Mouse (Mus musculus) T-cell, adult 2 months (primary cell): ENCODE measurements around the gene Fam50b.

ENCODE experiments used
- DNase-seq: peaks from one replicate; pipeline ENCODE4 v3.0.0; 2022; ENCODE audit warnings: low spot score

The Fam50b gene

DNA sequence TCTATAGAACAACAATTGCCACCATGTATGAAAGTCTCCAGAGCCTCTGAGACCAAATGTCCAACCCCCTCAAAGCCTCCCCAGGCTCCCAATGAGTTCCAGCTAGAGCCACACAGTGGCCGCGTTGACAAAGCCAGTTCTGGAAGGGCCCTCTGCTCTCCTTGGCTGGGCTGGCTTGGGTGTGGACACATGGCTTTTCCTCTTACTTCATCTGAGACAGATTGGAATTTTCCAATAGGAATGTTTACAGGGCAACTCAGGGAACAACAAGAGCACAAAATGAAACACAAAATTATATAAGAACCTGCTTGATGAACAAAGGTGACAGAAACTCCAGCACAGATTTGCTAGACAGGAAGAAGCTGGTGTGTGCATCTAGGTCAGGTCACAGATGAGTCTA is 59.8 kb downstream of the Fam50b start:
- no peak for DNase-seq
